Mouse (Mus musculus) testis, postnatal 14 days (tissue): ENCODE measurements around the gene Stk11.
A peak's percentile ranks its signal among the peaks of the same experiment; 100 is the strongest.
"Not testable (repeated sequence)": the region's sequence is repeated elsewhere in the genome, so short reads cannot be mapped to it uniquely, and the experiment has no call there.

Experiments
- DNase-seq: peaks from one replicate; pipeline ENCODE4 v3.0.0; 2021; ENCODE audit warnings: low spot score

The Stk11 gene

DNA sequence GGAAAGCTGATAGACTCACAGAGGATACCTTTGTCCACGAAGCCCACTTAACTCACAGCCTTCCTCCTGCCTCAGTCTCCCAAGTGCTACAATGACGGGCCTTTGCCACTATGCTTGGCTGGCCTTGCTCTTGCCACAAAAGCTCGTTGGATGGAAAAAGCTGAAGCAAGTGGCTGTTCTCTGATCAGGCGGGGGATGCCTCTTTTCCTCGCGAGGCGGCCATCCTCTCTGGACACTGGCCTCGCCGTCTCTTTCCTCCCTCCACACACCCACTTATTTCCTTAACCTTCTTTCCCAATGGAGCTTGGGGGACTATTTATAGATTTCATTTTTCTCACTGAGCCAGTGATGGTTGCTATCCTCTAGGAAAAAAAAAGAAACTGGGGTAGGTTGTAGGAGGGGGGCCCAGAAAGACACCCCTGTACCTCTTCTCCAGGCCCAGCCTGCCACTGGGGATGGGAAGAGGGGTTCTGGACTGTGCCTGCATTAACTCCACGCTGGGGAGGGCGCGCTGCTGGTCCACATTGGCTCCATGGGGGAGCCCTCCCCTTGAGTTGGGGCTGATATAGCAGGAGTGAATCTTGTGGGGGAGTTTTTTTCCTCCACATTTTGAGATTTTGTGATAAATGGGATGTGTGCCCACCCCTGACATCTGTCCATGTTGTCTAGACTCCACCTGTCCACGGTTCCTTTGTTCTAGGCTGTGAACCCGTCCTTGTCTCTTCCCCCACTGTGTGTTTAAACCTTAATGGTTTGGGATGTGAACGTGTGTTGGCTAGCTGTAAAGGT is 41.7 kb downstream of the Stk11 start:
- DNase-seq: no peak

DNA sequence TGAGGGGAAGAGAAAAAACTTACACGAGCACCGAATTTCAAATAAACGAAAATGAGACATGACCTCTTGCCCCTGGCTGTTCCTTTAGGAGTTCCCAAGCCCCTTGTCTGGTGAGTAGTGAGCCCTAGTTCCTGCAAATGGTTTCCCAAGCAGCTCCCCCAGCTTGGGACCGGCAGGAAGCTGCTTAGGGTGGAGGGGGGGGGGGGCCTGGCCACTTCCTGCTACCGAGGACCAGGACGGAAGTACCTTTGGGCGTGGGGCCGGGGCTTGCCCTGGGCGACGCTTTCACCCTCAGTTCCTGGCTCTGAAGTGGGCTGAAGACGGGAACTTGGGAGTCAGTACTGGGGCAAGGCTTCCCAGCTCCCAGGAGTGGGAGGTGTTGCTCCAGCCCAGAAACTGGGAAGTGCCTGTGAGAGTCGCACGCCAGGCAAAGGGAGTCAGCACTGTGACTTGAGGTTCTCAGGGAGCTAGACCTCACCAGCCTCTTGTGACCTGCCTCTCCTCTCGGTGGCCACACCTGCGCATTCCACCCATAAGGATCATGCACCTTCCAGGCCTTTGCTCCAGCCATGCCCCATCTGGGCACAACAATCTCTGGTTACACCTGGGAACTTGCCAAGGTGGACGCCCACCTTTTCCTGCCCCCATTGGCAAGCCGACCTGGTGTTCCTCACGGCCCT is 42.8 kb downstream of the Stk11 start:
- peak; percentile 64 for DNase-seq

DNA sequence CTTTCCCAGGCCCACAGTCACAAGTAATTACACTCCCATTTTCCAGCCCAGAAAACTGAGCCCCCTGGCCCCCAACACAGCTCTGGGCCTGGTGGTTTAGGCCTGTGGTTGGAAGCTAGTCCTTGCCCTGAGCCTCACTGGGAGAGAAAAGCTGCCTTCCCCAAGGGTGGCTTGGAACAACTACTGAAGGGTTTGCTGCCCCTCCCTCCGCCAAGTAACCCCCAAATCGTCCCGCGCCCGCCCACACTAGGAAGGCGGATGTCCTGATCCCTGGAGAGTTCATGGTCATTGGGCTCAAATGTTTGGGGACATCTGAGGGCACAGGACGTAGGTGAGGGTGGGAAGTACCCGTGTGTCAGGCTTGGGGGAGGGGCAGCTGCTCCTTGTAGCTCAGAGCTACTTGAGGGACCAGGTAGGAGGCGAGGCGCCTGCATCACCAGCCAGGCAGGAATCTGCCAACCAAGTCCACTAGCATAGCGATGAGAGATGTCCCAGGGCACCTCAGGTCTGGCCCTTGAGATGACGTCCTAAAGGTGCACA is 43.5 kb downstream of the Stk11 start:
- peak; percentile 68 for DNase-seq

DNA sequence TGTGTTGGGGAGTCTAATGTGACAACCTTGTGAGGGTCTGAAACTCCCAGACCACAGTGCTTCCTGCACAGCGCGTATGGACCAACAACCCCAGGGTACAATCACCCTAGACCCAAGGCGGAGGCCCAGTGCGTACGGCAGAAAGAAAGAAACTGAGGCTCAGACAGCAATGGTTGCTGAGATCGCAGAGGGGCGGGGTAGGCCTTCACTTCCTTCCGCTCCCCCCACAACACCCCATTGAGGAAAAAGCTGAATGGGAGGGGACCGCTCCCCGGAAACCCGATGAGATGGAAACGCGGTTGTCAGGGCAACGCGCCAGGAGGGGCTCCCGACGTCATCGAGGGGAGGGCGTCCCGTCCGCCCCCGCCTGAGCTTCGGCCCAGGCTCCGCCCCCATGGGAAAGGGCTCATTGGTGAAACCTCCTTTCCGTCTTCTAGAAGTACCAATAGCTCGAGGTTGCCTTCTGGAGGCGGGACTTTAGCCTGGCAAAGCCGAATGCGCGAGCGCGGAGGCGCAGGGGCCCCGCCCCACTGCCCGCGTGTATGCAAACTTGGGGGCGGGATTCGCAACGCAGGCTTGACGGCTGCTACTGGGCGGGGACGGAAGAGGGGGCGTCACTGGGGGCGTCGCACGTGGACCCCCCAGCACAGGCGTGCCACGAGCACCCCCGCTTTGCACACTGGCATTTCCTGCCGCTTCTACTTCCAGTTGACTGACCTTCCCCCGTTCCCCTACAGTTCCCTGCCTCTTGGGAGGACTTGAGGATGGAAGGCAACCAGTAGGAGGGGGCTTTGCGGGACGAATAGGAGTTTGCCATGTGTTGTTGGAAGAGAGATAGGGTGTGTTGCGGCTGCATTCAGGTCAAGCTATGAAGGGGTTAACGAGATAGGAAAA is 44.2 kb downstream of the Stk11 start:
- DNase-seq: peak; percentile 97

DNA sequence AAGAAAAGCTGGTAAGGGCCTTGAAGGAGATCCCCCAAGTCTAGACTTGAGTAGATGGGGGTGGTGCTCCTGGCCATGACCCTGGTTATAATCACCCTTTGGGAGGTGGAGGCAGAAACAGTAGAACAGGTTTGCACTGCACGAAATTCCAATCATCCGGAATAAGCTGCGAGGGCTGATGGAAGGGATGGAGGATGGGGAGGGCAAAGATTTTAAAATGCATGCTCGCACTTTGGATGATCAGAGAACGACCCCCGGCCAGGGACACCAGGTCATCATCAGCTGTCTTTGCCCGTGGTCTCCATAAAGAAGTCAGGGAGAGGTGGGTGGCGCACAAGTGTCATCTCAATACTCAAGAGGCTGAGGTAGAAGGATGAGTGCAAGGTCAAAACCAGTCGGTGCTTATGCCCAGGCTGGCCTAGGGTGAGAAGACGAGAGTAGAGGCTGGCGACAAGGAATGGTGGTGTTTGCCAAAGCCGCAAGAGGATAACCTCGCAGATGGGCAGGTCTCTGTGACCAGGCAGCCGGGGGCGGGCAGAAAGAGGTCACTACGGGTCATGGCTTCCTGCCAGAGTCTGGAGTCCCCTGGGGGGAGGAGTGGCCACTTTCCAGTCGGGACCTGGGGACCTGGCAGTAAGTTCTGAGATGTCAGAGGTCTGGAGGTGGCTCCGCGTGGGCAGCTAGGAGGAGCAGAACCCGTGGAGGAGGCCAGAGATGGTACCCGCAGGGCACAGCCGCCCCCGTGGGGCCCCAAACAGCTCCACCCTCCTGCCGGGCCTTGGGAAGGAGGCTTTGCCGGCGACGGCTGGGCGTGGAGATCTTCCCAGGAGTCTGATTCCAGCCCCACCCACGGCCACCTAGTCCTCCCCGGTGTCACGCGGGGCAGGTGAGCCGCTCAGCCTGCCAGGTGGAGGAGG is 45.1 kb downstream of the Stk11 start:
- DNase-seq: peak; percentile 87

DNA sequence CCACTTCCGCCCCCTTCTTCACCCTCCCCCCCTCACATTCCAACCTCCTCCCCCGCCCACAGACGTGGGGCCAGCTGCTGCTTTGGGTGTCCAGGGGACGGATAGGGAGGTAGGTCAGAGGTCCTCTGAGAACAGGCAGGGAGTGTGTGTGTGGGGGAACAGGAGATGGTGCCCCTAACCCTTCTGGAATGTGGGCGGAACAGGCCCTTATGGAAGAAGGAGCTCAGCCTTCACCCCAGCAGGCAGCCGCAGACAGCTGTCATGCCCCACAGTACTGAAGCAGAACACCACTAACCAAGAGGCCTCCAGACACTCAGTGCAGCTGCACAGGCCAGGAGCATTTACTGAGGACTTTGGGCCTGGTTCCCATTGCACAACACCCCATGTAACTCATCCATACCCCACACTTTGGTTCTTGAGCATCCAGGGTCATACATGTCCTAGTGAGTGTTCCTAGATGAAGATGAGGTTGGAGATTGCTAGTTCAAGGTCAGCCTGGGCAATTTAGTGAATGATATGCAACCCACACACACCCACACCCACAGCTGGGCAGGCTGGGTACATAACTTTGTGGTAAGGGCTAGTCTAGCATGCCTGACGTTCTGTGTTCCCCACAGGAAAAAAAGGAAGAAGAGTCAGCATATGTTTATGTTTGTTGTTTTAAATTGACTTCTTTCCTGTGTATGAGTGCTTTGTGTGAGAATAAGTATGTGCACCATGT is 46.1 kb downstream of the Stk11 start:
- DNase-seq: peak; percentile 68

DNA sequence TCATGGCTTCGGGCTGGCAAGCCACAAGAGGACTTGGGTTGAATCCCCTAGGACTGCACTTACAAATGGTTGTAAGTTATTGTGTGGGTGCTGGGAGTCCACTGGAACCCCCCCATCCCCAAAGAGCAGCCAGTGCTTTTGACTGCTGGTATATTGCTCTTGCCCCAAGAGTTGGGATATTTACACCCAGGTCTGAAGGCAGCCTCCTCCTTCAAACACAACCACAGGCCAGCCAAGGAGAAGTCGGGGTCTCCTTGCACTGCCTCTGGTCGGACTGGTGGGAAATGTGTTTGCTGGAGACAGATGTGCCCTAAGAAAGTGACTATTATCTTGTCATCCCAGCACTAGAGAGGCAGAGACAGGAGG is 46.6 kb downstream of the Stk11 start:
- DNase-seq: no peak

DNA sequence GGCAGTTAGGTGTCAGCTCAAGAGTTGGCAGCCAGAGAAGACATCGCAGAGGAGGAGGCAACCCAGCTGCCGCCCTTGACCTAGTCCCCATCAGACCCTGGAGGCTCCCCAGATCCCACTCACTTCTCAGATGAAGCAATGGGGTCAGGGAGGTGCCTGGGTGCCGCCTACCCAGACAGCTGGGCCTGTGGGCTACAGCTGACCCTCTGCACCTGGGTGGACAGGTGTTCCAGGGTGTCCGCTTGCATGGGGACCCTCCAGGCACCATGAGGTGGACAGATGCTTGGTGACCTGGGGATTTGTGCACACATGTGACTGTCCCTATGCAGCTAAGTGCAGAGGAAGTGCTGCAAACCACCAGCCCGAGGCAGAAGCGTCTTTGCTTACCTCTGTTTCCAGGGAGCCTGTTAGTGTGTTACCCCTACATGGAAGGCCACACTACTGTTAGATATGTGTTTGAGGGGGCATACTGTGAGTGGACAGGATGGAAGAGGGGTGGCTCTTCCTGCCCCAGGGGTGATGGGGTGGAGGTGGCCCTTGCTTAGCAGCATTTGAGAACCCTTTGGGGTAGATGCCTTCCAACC is 47.2 kb downstream of the Stk11 start:
- no peak for DNase-seq

DNA sequence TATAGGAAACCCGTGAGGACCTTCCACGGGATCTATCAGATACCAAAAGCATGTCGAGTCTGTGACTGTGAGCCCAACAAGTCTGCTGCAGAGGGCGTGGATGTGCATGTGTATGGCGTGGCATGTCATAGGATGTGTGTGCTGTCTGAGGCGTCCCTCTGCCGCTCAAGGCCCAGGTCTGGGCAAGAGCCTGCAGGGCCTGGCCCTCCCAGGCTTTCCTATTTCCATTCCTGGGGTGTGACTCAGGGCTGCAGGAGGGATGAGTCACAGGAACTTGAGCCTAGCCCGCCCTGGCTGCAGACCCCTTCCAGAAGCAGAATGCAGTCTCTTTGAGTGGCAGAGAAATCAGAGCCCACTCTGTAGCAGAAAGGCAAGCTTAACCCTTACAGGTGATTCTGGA is 48.1 kb downstream of the Stk11 start:
- no peak for DNase-seq

DNA sequence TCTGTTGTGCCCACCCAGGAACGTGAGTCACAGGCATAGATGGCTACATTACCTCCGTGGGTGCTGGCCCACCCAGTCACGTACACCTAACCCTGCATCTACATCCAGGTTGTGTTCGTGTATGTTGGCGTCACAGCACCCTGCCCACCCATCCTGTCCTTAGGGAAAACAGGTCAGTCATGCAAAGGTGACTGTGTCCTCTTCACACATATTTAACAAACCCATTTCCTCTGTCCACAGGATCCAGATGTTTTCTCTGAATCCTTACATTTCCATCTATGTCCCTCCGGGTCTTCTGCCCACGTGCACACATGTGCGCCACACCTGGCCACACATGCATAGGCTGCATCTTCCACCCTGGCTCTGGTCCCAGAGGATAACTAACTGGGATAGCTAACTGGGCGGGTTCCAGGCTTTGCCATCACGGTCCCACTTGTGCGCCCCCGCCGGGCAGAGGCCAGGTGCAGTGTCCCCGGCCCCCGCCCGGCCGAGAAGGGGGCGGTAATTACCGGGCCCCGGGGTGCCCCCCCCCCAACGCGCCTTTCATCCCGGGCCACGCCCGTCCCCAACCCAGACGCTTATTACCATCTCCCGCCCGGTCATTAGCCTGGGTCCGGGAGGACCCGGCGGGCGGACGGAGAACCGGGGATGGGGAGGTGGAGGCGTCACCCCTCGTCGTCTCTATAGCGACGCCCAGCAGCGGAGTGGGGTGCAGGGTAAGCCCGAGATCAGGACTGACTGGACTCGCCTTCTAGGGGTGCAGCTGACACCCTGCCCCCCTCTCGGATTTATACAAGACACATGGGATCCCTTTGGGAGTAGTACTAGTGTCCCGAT is 48.8 kb downstream of the Stk11 start:
- no peak for DNase-seq

DNA sequence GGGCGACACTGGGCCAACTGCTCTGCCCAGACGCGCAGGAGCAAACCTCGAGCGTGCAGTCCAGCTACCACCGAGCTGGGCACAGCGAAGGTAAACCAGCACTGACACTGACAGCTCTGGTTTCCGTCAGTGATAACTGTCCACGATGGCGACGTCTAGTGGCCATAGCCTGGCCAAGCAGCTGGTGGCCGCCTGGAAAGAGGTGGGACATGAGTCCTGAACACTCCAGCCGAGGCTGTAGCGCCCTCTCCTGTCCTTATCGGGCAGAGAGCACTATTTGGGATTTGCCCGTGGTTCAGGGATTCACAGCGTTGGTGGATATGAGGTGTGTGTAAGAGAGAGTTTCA is 49.4 kb downstream of the Stk11 start:
- DNase-seq: peak; percentile 89

DNA sequence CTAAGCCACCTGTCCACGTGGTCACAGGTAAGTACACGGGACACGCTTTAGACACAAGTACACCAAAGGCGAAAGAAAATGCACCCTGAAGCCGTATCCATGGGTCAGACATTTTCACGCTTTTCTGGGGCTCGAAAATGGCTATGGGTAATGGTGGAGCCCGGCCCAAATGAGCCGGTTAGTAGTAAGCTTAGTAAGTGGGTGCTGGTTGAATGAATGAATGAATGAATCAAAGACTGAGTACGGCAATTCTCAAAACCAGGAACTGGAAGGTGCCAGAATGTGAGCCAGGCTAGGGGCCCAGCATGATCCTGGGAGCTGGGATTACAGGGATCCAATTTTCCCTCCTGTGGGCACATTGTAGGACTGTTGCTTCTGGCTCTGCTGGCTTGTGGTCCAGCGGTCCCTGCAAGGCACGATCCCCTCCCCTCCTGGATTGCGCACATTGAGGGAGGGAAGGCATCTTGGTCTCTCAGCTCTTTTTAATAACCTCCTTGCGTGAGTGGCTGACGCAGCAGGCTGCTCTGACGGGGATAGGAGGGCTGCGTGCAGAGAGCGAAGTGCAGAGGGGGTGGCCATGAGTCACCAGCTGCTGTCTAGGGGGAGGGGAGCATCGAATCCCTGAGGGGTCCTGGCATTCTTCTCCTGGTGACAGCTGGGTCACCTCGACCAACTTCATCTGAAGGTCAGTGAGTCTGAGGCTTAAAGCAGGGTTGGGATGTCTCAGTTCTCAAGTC is 50.0 kb downstream of the Stk11 start, which contains the start of gene Cirbp:
Cirbp (plus strand) TSS at position 594 of the 737 bp plus-strand sequence.
- DNase-seq: no peak

DNA sequence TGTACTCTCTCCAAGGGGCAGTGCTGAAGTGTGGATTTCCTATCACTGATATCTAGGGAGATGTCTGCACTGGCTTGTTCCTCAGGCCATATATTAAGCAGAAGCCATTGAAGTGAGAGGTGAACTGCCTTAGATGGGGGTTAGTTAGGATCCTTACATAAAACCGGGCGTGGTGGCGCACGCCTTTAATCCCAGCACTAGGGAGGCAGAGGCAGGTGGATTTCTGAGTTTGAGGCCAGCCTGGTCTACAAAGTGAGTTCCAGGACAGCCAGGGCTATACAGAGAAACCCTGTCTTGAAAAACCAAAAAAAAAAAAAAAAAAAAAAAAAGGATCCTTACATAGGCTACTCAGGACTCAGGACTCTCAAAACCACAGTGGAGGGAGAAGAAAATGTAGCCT is 50.5 kb downstream of the Stk11 start:
- not testable (repeated sequence) for DNase-seq

DNA sequence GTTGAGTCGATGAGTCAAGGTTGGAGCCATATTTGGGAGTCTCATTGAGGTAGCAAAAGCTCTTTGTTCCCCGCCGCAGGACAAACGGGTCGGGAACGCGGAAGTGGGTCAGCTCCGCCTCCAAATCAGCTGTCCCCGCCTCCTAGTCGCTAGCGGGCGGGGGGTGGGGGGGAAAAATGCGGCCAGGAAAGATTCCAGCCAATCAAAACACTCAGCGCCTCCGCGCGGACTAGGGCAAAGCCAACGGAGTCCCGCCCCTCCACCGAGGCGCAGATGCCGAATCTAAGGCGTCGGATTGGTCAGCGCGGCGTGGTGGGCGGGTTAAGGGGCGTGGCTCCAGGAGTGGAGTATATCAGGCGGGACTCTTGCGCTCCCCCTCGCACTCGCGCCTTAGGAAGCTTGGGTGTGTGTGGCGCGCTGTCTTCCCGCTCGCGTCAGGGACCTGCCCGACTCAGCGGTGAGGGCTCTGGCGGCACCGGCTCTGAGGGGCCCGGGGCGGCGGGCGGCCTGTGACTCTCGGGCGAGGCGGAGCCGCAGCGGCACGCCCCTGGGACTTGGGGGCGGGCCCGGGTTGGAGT is 51.9 kb downstream of the Stk11 start:
- peak; percentile 98 for DNase-seq

DNA sequence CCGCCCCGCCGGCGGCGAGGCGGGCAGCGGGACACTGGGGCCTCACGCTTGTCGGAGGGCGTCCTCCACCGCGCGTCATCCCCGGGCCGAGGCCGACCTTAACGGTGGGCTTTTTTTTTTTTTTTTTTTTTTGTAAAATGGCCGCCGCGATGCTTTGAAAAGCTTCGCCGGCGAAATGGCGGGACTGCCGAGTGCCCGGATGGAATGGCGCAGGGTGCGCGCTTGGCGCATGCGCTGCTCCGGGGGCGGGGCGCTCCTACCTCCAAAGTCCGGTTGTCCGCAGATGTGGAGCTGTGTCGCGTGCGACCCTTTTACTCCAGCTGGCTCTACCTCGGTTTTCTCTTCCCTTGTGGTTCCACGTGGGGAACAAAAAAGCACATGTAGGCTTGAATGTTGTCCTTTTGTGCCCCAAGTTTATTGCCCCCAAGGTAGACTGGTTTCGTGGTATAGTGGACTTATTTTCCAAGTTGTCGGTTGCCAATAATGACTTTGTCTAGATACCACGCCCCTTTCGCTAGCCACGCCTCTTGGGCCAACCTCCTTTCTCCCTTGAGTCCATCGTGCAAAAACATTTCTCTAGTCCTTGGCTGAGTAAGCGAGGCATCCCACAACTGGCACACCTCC is 52.5 kb downstream of the Stk11 start:
- DNase-seq: peak; percentile 93

DNA sequence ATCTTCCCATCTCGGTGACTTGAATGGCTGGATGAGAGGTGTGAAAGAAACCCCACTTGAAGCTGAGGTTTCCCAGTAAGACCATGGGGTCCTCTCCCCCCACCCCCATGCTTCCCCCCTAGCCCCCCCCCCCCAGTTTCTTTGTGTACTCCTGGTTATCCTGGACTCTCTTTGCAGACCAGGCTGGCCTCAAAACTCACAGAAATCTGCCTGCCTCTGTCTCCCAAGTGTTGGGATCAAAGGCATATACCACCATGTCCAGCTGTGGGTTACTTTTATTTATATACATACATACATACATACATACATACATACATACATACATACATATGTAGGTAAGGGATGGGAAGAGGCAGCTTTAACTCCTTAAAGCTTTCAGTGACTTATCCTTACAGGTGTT is 53.5 kb downstream of the Stk11 start:
- DNase-seq: no peak

DNA sequence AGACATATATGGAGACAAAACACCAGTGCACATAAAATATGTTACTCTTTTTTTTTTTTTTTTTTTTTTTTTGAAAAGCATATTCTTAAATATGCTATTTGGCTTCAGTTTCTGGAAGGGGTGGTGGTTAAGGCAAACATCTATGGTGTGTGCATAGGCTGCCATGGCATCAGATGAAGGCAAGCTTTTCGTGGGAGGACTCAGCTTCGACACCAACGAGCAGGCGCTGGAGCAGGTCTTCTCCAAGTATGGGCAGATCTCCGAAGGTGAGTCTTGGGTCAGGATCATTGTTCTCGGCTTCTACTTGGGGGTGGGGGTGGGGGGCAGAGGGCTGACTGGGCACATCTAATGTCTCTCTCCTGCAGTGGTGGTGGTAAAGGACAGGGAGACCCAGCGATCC is 54.0 kb downstream of the Stk11 start:
- DNase-seq: no peak

DNA sequence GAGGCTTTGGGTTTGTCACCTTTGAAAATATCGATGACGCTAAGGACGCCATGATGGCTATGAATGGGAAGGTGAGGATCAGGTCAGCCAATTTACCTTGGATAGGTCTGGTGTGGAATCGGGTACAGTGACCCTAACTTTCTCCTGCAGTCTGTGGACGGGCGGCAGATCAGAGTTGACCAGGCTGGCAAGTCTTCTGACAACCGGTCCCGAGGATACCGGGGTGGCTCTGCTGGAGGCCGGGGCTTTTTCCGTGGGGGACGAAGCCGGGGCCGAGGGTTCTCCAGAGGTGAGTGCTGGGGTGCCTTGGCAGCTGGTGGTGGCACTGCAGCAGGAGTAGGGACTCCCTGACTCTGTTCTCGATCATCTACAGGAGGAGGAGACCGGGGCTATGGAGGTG is 54.4 kb downstream of the Stk11 start:
- no peak for DNase-seq
